Mouse (Mus musculus): Measurements from ENCODE around the gene Cwc22.

Gene Cwc22

GRCm38 (mm10) chr2:77925187-77925924 lies 20.8 kb downstream of the Cwc22 start:
- no peak for DNase-seq (ENCODE audit: low spot score)

DNA sequence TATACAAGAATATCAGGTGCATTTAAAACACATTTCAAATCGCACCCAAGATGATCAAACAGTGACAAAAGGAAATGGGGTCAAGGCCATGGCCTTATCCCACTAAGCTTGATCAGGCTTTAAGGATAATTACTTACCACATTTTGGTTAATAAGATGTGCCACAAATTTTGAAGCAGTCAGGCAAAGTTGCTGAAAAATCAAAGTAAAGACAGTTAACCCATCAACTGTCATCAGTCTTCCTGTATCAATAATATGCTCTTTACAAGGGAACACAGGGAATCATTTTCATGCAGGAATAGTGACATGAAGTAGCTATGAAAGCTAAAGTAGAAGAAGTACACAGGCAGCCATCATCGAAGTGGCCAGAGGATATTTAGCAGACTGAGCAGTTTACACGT lies 22.2 kb downstream of the Cwc22 start:
- no peak for DNase-seq (ENCODE audit: low spot score)

DNA sequence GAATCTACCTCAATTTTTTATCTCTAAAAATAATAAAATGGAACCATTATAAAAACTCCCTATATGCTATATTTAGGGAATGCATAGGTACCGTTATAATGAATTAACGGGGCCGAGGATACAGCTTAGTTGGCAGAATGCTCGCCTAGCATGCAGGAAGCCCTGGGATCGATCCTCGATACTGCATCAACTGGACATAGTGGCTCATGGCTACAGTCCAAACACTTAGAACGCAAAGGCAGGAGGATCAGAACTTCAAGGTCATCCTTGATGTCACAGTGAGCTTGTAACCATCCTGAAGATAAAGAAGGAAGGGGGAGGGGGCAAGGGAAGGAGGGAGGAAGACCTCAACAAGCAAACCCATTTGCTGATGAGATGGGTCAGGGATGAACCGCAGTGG lies 23.0 kb downstream of the Cwc22 start:
- DNase-seq (ENCODE audit: low spot score): no peak

- no peak for DNase-seq (ENCODE audit: low spot score)
These were observed 24.9 kb downstream of the Cwc22 start for GRCm38 (mm10) chr2:77921307-77921706.

GRCm38 (mm10) chr2:77920621-77921020 lies 25.6 kb downstream of the Cwc22 start:
- DNase-seq (ENCODE audit: low spot score): no peak

DNA sequence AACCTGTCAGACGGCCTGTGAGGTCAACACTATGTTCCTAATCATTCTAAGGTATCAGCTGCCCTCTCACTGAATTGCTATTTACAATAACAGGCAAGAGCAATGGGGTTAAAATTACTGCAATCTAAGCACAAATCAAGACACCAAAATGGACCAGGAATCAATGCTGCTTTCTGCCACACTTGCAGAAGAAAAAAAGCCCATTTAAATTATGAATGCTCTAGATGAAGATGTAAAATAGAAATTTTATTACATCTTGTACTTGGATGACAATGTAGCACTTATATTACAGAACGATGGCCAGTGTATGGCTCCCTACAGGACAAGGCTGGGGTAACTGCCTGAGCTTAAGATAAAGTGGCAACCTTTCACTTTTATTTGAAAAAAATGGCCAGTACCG lies 27.7 kb downstream of the Cwc22 start:
- no peak for DNase-seq (ENCODE audit: low spot score)

GRCm38 (mm10) chr2:77918006-77918405 lies 28.2 kb downstream of the Cwc22 start:
- DNase-seq (ENCODE audit: low spot score): no peak

DNA sequence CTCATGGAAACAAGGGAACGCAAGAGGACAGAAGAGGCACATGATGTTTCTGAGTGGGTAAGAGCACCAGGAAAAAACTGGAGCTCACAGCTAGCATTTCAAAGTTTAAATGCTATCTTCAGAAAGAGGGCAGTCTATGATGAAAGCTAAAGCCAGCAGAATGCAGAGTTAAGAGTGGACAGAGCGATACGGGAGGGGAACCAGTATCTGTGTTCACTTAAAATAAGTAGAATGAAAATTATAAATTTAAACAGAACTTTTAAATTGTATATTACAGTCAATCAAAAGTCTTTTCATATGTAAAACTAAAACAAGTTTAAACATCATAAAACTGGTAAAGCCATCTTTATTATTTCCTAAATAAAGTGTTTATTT lies 28.8 kb downstream of the Cwc22 start:
- no peak for DNase-seq (ENCODE audit: low spot score)

DNA sequence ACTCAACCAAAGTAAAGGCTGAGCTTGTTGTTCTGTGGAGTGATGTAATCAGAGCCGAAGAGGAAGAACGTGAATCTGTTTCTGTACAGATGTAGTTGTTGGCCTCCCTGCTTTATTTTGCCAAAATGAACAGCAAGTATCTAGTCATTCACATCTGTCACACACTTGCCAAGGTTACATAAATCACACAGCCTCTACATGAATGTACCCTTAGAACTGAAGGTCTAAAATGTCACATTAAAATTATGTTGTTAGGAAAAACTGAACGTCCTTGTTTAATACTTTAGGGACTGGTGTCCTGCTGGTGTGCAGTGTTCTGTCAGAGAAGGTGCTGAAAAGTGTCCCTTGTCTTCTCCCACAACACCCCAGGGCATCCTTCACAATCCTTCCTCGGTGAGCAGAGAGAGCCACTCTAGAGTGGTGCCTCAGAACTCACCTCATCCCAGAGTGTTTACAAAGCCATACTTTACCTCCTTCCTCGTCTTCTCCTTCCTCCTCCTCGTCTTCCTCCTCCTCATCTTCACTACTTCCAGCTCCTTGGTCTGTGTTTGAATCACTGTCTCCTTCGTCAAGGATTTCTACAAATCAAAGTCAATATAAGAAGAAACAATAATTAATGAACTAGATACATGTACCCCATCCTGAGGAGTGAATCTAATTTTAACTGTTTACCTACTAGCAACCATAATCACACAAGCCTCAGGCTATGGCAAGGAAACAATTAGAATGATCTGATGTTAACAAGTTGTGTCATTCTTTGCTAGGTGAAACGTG lies 29.4 kb downstream of the Cwc22 start:
- no peak for DNase-seq (ENCODE audit: low spot score)

DNA sequence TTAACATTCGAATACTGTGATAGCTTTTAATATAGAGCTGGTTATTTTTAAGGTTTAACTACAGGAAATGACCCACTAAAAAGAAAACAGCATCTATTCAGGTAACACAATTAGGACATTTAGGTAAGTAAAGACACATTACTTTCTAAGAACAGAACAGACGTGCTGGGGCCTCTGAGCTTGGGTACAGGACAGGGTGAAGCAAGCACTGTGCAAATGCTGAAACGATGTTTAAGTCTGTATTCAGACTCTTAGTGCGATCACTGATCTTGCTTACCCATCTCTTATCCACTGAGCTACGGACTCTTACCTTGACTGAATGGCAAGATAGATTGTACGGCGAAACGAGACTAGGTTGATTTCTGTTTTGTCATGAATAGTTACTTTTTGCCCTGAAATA lies 31.0 kb downstream of the Cwc22 start:
- DNase-seq (ENCODE audit: low spot score): no peak

DNA sequence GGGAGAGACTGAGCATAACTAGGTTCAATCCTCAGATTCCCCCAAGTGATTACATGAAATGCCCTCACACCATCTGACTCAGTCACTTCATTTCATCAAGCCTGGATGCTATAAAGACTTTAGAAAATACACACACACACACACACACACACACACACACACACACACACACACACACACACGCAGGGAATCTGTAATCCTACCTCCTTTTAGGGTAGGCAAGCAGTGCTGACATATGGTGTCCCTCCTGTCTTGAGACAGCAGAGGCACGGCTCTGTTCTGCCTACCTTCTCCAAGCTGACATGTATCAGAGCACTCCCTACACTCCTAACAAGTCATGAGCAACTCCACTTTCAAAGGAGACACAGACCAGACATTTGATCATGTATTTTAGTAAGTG lies 32.5 kb downstream of the Cwc22 start:
- no peak for DNase-seq (ENCODE audit: low spot score)

- DNase-seq (ENCODE audit: low spot score): no peak
These were observed 34.0 kb downstream of the Cwc22 start for GRCm38 (mm10) chr2:77912197-77912596.

GRCm38 (mm10) chr2:77911452-77911851 lies 34.7 kb downstream of the Cwc22 start:
- no peak for DNase-seq (ENCODE audit: low spot score)

DNA sequence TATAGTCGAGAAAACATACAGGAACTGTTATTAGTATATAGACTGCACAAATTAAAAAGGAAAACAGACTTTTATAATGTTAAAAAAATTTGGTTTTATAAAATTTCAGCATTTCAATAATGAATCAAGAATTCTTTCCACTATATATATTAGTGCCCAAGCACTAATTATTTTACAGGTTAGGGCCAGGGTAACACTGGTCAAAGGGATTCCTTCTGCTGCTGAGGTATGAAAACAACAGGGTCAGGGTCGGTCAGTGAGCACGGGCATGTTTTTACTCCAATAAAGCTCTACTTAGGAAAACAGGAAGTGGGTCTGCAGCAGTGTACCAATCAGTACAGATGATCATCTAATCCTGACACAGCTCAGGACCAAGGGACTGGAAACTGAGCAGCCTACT lies 36.0 kb downstream of the Cwc22 start:
- DNase-seq (ENCODE audit: low spot score): no peak

- no peak for DNase-seq (ENCODE audit: low spot score)
These were observed 39.0 kb downstream of the Cwc22 start for GRCm38 (mm10) chr2:77907164-77907563.

DNA sequence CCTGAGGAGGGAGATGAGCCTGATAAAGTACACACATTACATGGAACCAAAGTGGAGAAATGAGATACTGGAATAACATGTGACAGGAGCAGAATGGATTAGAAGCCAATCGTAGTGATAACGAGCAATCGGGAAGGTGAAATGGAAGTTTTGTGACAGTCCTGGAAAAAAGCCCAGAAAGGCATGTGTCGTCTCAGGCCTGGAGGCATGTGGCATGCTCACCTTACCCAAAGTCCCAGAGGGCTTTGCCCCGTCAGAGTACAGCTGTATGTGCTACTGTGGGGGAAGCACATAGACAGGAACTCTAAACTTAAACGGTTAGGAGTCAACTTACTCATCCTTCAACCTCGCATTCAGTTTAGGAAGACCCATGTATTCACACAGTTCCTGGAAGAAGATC lies 41.2 kb downstream of the Cwc22 start:
- no peak for DNase-seq (ENCODE audit: low spot score)

DNA sequence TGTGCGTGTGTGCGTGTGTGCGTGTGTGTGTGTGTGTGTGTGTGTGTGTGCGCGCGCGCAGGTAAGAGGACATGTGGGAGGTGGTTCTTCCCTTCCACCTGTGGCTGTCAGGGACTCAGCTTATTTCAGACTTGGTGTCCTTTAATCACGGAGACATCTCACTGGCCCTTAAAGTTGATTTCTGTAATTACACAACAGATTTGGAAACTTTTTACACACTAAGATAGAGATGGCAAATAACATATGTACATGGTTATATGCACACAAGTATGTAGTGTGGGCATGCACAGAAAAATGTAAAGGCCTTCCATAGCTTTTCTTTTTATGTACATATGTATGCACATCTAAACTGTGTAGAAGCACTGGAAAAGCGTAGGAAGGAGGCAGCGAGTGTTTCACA lies 41.7 kb downstream of the Cwc22 start:
- DNase-seq (ENCODE audit: low spot score): no peak

DNA sequence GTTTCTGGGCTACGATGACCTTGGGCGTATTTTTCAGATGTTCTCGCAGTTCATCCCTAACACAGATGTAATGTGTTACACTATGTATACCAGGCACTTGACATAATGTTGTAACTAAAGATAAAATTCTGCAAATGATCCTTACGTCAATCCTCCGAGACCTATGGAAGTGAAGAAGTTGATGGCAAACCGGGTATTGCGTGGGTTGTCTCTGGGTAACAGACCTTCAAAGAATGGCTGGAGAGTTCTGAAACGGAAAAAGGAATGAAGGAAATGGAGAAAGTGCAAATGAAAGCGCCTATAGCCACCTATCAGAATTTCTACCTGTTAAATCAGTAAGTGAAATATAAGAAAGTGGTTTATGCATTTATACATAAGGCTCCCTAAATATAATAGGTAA lies 42.2 kb downstream of the Cwc22 start:
- no peak for DNase-seq (ENCODE audit: low spot score)

GRCm38 (mm10) chr2:77903098-77903497 lies 43.1 kb downstream of the Cwc22 start:
- DNase-seq (ENCODE audit: low spot score): no peak

- DNase-seq (ENCODE audit: low spot score): no peak
These were observed 44.9 kb downstream of the Cwc22 start for GRCm38 (mm10) chr2:77901269-77901668.

DNA sequence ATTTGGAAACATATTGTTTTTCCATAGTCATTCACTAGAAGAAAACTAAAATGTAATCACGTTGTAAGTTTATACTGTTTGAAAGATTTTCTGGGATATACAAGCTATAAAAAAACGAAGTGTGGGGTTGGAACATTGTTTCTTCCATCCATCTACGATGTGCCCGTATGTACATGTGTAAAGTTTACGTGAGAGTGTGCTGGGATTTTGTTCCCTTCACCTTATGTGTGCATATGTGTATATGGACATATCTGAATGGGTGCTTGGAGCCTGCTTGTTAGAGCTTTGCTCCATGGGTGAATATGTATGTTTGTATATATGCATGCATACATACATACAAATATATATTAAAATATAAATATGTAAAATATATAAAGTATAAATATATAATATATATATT lies 45.4 kb downstream of the Cwc22 start:
- DNase-seq (ENCODE audit: low spot score): no peak

DNA sequence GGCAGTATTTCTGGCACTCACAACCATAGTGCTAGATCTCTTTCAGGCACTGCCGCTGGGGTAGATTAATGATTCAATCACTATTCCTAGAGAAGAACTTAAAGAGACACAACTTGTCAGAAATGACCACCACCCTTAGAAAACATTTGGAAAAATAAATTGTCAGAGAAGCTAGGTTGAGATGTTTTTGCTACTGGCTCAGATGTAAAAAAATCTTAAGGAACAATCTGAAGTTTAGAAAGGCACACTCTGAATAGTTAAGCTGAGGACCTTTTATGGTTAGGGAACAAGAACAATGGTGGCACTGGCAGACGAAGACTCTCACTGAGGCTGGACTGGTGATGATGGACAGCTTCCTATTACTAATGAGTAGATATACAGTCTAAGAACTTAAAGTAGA lies 46.1 kb downstream of the Cwc22 start:
- no peak for DNase-seq (ENCODE audit: low spot score)

- DNase-seq (ENCODE audit: low spot score): no peak
These were observed 47.7 kb downstream of the Cwc22 start for GRCm38 (mm10) chr2:77898436-77898835.

- no peak for DNase-seq (ENCODE audit: low spot score)
These were observed 48.2 kb downstream of the Cwc22 start for GRCm38 (mm10) chr2:77897988-77898387.
